Mouse (Mus musculus): Measurements from ENCODE around the gene Pex5l.

DNA sequence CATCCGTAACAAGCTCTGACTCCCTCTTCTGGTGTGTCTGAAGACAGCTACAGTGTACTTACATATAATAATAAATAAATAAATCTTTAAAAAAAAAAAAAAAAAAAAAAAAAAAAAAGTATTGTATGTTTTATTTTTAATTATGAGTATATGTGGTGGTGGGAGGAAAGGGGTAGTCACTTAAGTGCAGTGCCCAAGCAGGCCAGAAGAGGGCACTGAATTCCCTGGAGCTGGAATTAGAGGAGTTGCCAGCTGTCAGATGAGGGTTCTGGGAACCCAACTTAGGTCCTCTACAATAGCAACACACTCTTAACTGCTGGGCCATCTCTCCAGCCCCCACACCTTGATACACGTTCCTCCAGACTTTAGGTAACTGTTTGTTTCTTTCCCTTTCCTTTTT is 37.3 kb downstream of the Pex5l start:
- TF ChIP-seq CTCF (IDR thresholded peaks at IDR 0.05; ENCODE audit: low read depth) (peak; percentile 6; the same call in 1 of the 2 replicates), EP300 (IDR thresholded peaks at IDR 0.05; ENCODE audit: low read depth) (no peak)

Data from liver, embryonic 14.5 days (tissue).